Comparison of ENCODE assay signal across 14 mouse cellular contexts in the genomic region with DNA sequence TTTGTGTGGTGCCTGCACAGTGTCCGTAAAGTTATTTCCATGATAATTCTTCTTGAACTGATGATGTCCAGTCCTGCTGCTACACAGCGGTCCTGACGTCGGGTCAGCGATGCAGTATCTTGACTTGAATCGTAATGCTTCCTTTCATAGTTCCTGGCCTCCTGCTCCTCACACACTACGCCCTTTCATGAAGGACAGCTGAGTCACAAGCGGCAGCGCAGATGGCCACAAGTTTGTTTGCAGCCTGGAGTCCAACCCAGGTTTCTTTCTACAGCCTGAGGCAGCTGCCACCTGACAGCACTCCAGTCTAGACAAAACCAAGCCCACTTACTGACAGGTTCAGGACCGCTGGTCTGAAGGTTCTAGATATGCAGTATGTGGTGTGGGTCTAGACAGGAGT.
"Had no signal": no experiment of that assay in that cellular context is flagged by ENCODE, and none has a peak within 500 bp of the region (broad histone marks: within the 10 kb centered on the region; RNA-seq: fewer than 3 reads in every experiment).

No protein-coding gene starts in this region.

- H3K4me2 ChIP-seq: limb, embryonic 13.5 days; neural tube, embryonic 12.5 days; stomach, embryonic 15.5 days had no signal

- H3K4me1 ChIP-seq: limb, embryonic 13.5 days; midbrain, embryonic 10.5 days; neural tube, embryonic 12.5 days; stomach, embryonic 15.5 days had no signal

- H3K9me3 ChIP-seq: limb, embryonic 13.5 days; midbrain, embryonic 10.5 days; neural tube, embryonic 12.5 days; stomach, embryonic 15.5 days had no signal

- DNase-seq: kidney, adult 11 months; kidney, adult 9 months; kidney, postnatal 36 days; layer of hippocampus, adult 9-11 months; layer of hippocampus, postnatal 36 days; midbrain, embryonic 14.5 days; thymus, adult 2 months; thymus, postnatal 25 days had no signal

- H3K9ac ChIP-seq: limb, embryonic 13.5 days; liver, embryonic 14.5 days; neural tube, embryonic 12.5 days; stomach, embryonic 15.5 days had no signal

- H3K27me3 ChIP-seq: limb, embryonic 13.5 days; neural tube, embryonic 12.5 days; stomach, embryonic 15.5 days had no signal

- H3K27ac ChIP-seq: kidney, postnatal 0 days; limb, embryonic 13.5 days; liver, embryonic 14.5 days; midbrain, embryonic 10.5 days; neural tube, embryonic 12.5 days; stomach, embryonic 15.5 days had no signal

- H3K4me3 ChIP-seq: limb, embryonic 13.5 days; midbrain, embryonic 10.5 days; neural tube, embryonic 12.5 days; stomach, embryonic 15.5 days had no signal

- H3K36me3 ChIP-seq: limb, embryonic 13.5 days; midbrain, embryonic 10.5 days; neural tube, embryonic 12.5 days; stomach, embryonic 15.5 days had no signal
